Mouse (Mus musculus) large intestine, adult 2 months (tissue): ENCODE data around the gene Hyal2. TPM values are rescaled to one million over a fixed set of nuclear protein-coding genes. Genes with fewer than 3 reads are reported as not detected.

Experiments used
- DNase-seq: peaks from one replicate; pipeline ENCODE4 v3.0.0-alpha.2; 2012; ENCODE audit warnings: low read depth, low spot score
- WGBS: fragments of 180-500 bp; shearing (Covaris S2); methylation state at CpG from one replicate; pipeline ENCODE4 v1.1.7; 2018; 5-methylcytosine and 5-hydroxymethylcytosine counted together
- polyA plus RNA-seq: library from polyadenylated mRNA; depleted of rRNA; stranded (reverse); fragments of >200 nt; gene quantifications from 2 replicates; pipeline ENCODE4 v1.2.3, GENCODE M21; 2012

Hyal2 gene
- polyA plus RNA-seq, 1 experiment: 76.1 TPM

DNA sequence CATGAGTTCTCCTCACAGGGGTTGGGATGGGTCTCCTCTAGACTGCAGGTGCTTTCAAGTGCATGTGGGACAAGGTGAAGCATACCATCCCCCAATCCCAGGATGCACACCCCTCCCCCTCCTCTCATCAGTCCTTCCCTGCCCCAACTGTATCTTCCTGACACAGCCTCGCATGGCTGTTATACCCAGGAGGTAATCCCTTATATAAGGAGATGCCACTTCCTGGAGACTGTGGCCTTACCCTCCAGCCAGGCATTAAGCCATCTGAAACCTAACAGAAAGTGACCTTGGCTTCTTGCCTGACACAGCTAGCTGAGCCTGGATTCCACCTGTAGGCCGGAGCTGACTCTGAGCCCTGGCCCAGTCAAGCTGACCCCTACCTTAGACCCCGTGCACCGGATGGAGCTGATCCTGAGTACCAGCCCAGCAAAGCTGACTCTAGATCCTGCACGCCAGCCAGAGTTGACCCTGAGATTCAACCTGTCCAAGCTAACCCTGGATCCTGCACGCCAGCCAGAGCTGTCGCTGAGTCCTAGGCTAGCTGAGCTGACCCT, 14.8 kb downstream of the Hyal2 start:
- 78% methylated on average over 7 of the region's 7 CpGs for WGBS
- no peak for DNase-seq

DNA sequence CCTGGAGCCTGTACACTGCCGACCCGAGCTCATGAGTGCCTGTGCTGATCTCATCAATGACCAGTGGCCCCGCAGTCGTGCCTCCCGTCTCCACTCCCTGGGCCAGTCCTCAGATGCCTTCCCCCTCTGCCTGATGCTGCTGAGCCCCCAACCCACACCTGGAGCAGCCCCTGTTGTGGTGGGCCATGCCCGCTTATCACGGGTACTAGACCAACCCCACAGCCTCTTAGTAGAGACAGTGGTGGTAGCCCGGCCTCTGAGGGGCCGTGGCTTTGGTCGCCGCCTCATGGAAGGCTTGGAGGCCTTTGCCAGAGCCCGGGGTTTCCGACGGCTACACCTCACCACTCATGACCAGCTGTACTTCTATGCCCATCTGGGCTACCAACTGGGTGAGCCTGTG, 15.4 kb downstream of the Hyal2 start:
- no peak for DNase-seq
- 91% methylated on average over 14 of the region's 14 CpGs for WGBS

DNA sequence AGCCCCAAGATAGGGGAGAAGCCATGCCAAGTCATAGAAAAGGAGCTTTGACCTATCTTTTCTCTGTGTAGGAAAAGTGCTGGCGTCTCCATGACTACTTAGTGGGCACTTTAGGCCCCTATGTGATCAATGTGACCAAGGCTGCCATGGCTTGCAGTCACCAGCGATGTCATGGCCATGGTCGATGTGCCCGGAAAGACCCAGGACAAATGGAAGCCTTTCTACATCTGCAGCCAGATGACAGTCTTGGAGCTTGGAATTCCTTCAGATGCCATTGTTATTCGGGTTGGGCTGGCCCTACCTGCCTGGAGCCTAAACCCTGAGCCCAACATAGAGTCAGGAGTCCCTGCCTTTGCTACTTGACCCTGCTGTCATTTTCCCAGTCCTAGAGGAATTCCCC, 18.8 kb downstream of the Hyal2 start:
- 86% methylated on average over 5 of the region's 5 CpGs for WGBS
- no peak for DNase-seq

DNA sequence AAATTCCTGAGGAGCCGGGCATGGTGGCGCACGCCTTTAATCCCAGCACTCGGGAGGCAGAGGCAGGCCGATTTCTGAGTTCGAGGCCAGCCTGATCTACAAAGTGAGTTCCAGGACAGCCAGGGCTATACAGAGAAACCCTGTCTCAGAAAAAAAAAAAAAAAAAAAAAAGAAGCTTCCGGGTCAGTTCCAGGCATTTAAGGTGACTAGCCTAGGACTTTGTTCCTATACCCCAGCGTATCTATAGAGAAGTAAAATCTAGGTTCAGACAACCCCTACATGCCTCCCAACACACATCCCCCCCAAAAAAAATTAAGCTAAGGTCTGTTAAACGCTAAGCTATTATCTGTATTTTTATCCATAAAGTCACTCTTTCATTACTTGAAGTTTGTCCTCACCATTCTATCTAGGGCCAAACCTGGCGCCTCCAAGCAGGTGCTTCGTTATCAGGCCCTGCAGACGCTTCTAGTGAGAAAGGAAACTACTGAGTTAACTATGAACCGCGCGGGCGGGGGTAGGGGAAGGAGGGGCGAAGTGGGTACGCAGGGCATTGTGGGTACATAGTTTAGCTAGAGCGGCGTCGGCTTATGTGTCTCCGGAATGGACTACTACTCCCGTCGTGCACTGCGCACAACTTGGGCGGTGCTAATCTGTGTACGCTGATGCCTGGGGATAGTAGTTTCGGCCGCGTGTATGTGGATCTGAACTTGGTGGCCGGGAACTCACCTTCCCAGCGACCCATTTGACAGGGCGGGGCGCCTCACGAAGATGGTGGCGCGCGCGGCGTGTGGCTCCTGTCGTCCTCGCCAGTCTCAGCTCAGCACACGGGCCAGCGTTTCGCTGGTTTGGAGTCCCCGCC, 19.5 kb downstream of the Hyal2 start, which contains the start of gene Ifrd2:
Gene Ifrd2 (plus strand): TSS at position 669 of the 859 bp plus-strand sequence.
- peak; percentile 98 for DNase-seq
- 8% methylated on average over 46 of the region's 46 CpGs for WGBS

DNA sequence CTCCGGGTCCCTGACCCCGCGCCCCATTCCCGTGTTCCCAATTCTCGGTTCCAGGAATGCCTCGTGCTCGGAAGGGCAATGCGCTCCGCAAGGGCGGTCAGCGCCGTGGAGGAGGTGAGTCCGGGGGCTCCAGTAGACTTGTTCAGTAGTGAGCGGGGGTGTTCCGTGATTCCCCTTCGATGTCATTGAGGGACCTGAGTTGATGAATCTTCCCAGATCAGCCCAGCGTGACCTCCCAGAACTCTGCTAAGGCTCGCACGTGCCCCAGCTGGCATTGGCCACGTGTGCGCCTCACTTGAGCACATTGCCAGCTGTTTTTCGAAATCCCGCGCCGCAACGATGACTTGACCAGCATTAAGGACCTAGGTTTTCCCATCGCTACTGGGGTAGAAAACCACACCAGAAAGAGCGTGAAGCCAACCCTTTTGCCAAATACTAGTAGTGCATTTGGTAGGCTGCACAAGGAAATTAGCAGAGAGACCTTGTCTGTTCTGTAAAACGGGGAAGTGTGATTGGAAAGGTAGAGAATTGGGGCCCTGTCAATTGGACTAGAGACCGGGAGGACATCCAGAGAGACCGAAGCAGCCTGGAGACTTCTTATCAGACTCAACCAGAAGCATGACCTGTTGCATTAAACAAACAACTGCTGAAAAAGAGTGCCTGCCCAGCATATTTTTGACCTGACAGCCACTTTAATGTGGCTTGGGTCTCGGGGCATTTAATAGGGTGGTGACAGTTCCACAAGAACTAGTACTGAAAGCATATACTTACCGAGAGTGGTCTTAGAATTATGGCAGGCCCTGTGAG, 20.3 kb downstream of the Hyal2 start:
- WGBS: 1% methylated on average over 33 of the region's 33 CpGs
- no peak for DNase-seq

DNA sequence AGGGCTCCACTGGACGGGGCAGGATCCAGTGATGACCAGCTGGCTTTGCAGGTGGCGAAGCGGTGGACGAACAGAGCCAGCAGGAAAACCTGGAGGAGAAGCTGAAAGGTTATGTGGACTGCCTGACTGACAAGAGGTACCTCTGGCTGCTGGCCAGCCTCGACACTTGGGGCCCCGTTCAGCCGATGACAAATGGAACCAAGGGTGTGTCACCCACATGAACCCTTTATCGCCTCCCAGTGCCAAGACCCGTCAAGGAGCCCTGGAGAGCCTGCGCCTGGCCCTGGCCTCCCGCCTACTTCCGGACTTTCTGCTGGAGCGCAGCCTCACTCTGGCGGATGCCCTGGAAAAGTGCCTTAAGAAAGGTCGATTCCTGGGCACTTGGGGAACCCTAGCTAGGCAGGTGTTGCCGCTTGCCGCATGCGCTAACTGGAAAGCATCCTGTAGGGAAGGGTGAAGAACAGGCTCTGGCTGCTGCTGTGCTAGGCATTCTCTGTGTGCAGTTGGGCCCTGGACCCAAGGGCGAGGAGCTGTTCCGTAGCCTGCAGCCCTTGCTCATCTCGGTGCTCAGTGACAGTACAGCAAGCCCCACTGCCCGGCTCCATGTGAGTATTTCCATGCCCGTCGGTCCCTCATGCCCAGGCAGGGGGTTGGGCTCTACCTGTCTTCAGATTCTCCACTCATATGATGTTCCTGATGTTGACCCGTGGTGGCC, 22.5 kb downstream of the Hyal2 start:
- 30% methylated on average over 25 of the region's 25 CpGs for WGBS
- DNase-seq: no peak

DNA sequence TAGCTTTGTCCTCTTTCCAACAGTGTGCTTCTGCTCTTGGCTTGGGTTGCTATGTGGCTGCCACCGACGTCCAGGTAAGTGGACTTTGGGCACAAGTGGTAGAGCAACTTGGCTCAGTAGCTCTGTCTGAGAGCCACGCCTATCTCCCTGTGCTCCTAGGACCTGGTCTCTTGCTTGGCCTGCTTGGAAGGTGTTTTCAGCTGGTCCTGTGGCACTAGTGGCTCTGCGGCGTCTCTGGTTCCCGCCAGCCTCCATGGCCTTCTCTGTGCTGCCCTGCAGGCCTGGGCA, 23.0 kb downstream of the Hyal2 start:
- no peak for DNase-seq
- 25% methylated on average over 6 of the region's 6 CpGs for WGBS

DNA sequence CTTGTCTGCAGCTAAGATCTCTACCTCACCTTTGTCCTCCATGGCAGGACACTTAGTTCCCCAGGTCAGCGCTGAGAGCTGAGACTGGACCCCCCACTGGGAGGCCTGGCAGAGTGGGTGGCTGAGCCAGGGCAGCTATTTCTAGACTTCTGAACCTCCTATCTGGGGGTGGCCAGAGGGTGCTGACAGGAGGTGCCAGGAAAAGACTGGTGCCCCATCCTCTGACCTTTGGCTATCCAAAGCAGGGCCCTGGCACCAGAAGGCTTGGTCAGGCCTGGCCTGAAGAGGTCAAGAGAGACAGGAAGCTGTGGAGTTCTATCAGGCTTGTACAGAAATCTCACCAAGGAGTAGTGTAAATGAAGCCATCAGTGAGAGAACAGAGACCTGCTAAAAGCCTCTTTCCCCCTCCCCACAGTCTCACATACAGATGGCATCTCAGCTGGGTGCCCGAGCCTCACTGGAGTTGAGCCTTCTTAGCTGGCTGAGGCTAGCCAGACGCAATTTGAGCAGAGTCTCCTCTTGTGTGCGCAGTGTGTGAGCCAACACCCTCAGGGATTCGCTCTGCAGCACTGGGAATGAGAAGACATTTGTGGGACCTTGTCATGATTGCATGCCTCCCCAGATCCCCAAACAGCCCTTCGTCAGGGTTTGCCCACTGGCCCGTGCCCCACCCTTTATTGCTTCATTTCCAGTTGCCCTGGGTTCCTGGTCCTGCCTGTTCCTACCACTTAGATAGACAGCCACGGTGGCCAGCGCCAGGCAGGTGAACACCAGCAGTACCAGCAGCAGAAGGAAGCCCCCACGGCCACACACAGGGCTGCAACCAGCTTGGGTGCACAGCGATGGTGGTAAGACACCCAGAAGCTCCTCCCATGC, 25.6 kb downstream of the Hyal2 start:
- DNase-seq: no peak
- 73% methylated on average over 11 of the region's 11 CpGs for WGBS

DNA sequence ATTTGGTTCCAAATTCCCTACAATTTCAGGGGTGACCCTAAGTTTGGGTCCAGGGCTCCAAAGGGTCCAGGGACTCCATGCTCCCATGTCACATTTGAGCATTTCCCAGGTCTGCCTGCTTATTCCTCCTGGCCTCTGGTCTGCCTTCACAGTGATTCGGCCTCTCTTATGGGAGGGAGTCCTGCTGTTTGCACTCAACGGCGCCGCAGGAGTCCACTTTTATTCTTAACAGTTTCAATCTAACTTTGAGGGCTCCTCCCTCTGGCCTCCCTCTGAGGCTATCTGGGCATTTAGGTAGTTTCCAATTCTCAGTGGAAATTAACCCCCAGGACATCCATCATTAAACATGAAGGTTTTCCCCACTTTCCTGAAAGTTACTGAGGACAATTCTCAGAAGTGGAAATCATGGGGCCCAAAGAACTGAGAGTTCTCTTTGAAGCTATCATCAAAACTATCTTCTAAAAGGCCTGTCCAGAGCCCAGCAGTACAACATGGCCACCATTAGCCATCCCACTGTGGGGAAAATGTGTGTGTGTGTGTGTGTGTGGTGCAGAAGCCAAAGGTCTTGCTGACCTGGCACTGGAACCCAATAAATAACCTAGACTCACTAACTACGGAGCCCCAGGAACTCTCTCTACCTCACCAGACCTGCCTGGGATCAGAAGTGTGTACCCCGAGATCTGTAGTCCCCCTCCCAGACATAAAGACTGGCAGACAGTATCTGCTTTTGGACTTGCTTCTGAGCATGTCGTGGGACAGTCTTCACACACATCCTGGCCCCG, 26.7 kb downstream of the Hyal2 start:
- DNase-seq: no peak
- WGBS: 76% methylated on average over 8 of the region's 8 CpGs

DNA sequence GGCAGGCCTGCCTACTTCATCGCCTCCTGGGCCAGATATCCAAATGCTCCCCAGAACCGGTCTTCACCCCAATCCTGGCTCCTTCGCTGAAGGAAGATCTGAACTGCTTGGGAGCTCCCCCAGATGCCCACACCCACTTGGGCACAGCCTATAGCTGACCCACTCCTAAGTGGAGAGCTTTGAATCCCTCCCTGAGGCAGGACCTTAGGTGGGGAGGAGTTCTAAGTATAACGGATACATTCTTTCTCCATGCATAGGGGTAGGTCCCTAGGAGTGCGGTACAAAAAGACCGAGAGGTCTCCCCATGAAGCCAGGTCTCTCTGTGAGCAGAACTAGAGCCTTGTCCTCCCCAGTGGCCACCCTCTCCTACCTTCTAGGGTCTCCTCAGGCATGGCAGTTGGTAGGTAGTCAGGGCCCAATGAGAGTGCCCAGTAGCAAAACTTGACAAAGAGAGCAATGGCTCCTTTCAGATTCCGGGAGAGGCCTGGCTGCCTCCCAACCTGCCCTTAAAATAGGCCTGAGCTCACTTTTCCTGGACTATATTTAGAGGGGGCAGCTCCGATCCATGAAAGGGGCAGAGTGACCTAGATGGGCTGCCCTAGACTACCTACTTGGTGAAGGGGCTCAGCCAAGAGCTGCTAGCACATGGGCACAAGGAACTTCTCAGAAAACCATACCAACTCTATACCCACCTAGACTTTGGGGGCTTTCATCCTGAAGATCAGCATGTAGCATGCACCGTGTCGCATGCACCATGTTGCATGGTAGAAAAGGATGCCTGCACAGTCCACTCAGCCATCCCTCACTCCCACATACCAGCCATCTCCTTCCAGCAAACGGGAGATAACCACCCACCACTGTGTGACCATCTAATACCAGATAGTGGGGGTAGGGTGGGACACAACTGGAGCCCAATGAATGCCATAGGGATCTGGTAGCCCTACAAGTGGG, 29.1 kb downstream of the Hyal2 start:
- 83% methylated on average over 11 of the region's 11 CpGs for WGBS
- no peak for DNase-seq

DNA sequence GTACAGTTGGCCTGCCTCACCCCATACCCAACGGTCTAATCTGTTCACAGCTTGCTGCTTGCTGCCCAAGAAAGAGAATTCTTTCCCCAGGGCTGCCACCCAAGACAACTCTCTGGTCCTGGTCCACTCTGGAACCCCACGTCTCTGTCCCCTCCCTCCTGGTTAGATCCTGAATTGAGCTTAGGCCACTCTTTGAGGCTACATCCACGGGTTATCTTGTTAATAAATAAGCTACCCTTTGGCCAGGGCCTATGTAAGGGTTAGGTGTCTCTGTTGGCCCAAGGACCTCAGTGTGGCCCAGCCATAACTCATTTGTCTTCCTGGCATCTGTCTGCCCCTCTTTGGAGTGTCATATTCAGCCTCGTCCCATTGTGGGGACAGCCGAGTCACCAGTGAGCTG, 30.6 kb downstream of the Hyal2 start:
- DNase-seq: no peak
- WGBS: 69% methylated on average over 5 of the region's 5 CpGs

DNA sequence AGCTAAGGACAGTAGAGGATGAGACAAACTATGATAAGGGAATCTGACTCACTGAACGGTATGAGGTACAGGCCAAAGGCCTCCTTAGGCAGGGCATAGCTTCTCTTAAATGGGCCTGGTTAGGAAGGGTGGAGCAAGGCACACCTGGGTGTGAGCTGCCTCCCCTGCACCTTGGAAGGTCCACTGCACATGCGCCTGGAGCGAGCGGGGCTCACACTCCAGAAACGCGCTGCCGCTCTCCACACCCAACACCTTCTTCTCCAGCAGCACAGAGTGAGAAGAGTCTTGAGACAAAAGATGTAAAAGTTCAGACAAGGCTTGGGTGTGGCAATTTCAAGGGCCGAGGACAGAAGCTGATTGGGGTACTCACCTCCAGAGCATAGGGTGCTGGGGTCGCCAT, 31.7 kb downstream of the Hyal2 start:
- 72% methylated on average over 9 of the region's 9 CpGs for WGBS
- no peak for DNase-seq

DNA sequence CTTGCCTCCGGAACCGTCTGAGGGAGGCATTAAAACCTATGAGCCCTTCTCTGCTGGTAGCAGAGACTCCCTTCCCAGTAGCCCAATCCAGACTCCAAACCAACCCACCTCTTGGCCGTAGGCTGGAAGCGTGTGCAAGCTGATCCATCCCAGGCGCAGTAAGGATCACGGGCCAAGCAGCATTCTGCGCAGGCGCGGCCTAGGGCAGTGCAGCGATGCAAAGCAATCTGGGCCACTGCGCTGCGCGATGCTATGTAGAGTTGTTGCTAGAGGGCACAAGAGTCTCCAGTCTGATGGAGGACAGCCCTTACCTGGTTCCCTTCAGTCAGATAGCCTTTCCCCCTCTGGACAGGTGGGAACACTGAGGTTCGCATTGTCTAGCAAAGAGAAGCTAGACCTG, 32.1 kb downstream of the Hyal2 start:
- DNase-seq: no peak
- WGBS: 87% methylated on average over 14 of the region's 14 CpGs

DNA sequence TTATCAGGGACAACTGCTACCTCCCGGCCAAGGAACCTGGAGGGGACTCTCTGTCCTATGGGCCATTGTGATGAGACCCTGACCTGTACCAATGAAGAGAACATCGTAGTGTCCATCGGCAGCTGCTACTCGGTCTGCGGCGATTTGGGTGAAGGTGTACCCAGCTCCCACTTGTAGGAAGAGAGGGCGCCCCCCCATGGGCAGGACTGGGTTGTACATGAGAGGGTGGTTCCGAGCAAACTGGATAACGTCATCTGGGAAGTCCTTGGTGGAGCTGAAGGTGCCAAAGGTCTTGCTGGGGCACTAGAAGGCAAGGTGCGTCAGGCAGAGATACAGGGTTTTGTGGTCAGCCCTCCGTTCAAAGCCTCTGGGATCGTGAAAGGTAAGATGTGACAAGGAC, 33.0 kb downstream of the Hyal2 start:
- DNase-seq: no peak
- WGBS: 72% methylated on average over 12 of the region's 12 CpGs

DNA sequence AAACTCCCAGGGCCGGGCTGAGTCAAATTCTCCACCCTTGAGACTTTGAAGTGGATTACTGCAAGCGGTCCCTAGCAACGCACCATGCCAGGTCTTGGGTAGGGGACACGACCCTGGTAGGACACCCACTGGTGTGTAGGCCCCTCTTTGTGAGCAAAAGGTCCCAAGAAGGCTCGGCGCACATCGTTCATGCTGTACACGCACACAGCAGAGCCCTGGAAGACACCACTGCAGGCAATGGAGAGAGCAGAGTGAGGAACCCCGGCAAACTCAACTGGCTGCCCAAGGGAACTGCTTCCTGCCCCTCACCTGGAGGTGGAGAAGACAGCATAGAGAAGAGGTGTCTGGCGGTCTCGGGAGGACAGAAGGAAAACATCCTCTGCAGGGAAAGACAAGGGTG, 33.5 kb downstream of the Hyal2 start:
- DNase-seq: no peak
- 83% methylated on average over 11 of the region's 11 CpGs for WGBS

DNA sequence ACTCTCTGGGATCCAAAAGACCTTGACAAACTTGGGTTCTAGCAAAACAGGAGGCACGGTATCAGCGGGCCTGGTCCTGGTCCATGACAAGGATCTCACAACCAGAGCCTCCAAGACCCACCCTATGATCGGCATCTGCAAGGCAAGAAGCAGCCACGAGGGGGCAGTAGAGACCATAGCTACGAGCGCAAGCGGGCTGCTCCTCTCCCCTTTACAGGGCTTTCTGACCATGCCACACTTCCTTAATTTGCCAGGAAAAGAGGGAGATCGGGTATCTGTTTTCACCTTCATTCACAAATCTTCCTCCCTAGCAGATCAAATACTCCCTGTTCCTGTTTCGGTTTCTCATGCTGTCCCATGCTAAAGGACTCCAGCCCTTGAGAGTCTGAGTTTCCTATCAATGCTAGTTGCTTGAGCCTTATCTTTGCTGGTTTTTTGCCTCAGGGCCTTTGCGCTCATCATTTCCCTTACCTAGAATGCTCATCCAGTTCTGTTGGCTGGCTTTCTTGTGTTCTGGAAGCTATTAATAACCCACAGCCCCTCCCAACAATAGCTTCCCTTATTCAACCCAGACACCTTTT, 34.4 kb downstream of the Hyal2 start:
- WGBS: 9% methylated on average over 10 of the region's 10 CpGs
- no peak for DNase-seq

DNA sequence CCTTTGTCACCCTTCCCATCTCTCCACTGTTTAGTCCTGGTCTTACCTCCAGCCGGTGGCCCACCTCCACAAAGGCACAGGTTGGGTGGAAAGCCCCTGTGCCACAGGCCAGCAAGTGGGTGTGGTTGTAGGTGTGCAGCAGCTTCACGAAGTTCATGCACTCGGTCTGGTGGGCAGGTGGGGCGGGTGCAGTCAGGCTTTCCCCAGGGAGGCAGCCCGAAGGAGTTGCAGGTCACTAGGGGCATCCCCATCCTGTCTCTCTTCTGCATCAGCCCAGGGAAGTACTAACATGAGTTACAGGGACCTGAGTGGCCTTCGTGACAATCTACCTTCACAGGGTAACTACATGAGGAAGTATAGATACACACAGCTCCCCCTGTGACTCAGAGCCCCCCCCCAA, 35.5 kb downstream of the Hyal2 start:
- DNase-seq: no peak
- WGBS: 54% methylated on average over 6 of the region's 6 CpGs
